ENCODE assay signal across 16 mouse cellular contexts in the genomic region with DNA sequence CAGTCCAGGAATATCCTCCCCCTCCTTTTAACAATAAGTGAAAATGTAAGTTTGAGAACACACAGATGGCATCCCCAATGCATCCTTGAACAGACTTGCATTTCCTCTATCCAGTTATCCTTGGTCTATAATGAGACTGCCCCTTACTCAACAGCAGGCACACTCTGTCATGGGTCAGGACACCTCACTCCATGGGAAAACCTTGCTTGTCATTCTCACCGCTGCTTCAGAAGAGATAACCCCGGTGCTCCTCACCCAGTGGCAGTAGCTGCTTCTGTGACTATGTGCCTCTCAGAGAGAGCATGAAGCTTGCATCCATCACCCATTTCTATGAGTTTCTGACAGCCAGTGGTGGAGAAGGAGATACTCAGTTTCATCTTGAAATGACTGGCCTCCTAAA.
"Had no signal": no experiment of that assay in that cellular context is flagged by ENCODE, and none has a peak within 500 bp of the region (broad histone marks: within the 10 kb centered on the region; RNA-seq: fewer than 3 reads in every experiment).

No protein-coding gene starts in this region.

- H3K36me3 ChIP-seq: stomach, embryonic 15.5 days had no signal

- DNase-seq: retina, postnatal 1 day; right cerebral cortex, adult 18-20 months; right cerebral cortex, postnatal 14 days; right cerebral cortex, postnatal 25 days; right cerebral cortex, postnatal 4 days; spleen, adult 18-20 months; thymus, adult 18-20 months; thymus, adult 2 months; thymus, postnatal 14 days; thymus, postnatal 25 days; thymus, postnatal 36 days; thymus, postnatal 4 days had no signal

- H3K4me1 ChIP-seq: neural tube, embryonic 13.5 days; neural tube, embryonic 15.5 days; stomach, embryonic 15.5 days had no signal

- H3K4me3 ChIP-seq: neural tube, embryonic 13.5 days; neural tube, embryonic 15.5 days; stomach, embryonic 15.5 days had no signal

- H3K9me3 ChIP-seq: neural tube, embryonic 13.5 days; neural tube, embryonic 15.5 days; stomach, embryonic 15.5 days had no signal

- H3K27ac ChIP-seq: neural tube, embryonic 13.5 days; neural tube, embryonic 15.5 days; stomach, embryonic 15.5 days; stomach, postnatal 0 days had no signal

- H3K27me3 ChIP-seq: neural tube, embryonic 13.5 days; neural tube, embryonic 15.5 days; stomach, embryonic 15.5 days had no signal
